Mouse (Mus musculus) limb, embryonic 12.5 days (tissue): ENCODE data around the gene Dvl2. TPM values are rescaled to one million over a fixed set of nuclear protein-coding genes. Genes with fewer than 3 reads are reported as not detected.

Experiments
- ATAC-seq: fragments of 200-750 bp; cut with Nextera tagmentation; 2 replicates; pipeline ENCODE4 v1.8.0; 2017; ENCODE audit warnings: low read depth, moderate TSS enrichment; ENCODE audit not compliant: insufficient number of reproducible peaks, insufficient read depth, low FRiP score, low TSS enrichment
- H3K27ac ChIP-seq: fragments of 300-500 bp; sonication (generic); 2 replicates; pipeline ENCODE4 v1.5.1; 2016; ENCODE audit warnings: mild to moderate bottlenecking, moderate library complexity
- H3K27me3 ChIP-seq: fragments of 300-500 bp; sonication (generic); 2 replicates; pipeline ENCODE4 v1.6.1; 2016; ENCODE audit warnings: mild to moderate bottlenecking, moderate library complexity
- H3K36me3 ChIP-seq: fragments of 300-500 bp; sonication (generic); 2 replicates; pipeline ENCODE4 v1.6.1; 2016; ENCODE audit warnings: mild to moderate bottlenecking, moderate library complexity
- H3K4me1 ChIP-seq: fragments of 300-500 bp; sonication (generic); replicated peaks from 2 replicates; pipeline ENCODE4 v1.6.1; 2016
- H3K4me2 ChIP-seq: fragments of 300-500 bp; sonication (generic); 2 replicates; pipeline ENCODE4 v1.6.1; 2016; ENCODE audit warnings: mild to moderate bottlenecking, moderate library complexity
- H3K4me3 ChIP-seq: fragments of 300-500 bp; sonication (generic); replicated peaks from 2 replicates; pipeline ENCODE4 v1.5.1; 2016; ENCODE audit warnings: mild to moderate bottlenecking
- H3K9ac ChIP-seq: fragments of 300-500 bp; sonication (generic); replicated peaks from 2 replicates; pipeline ENCODE4 v1.6.1; 2016; ENCODE audit warnings: mild to moderate bottlenecking, moderate library complexity
- H3K9me3 ChIP-seq: fragments of 300-500 bp; sonication (generic); 2 replicates; pipeline ENCODE4 v1.6.1; 2016; ENCODE audit warnings: mild to moderate bottlenecking, moderate library complexity
- WGBS: fragments of 180-500 bp; shearing (Covaris S2); methylation state at CpG from one replicate; pipeline ENCODE4 v1.1.7; 2016; 5-methylcytosine and 5-hydroxymethylcytosine counted together
- polyA plus RNA-seq: library from polyadenylated mRNA; unstranded; fragments of >200 nt; fragmentation: Nextera tagmentation; extraction: Ambion mirVana; gene quantifications from 2 replicates; pipeline ENCODE4 v1.2.1, GENCODE M21; 2016

The Dvl2 gene
- polyA plus RNA-seq, 1 experiment from 2014 or later = 69.5 TPM

DNA sequence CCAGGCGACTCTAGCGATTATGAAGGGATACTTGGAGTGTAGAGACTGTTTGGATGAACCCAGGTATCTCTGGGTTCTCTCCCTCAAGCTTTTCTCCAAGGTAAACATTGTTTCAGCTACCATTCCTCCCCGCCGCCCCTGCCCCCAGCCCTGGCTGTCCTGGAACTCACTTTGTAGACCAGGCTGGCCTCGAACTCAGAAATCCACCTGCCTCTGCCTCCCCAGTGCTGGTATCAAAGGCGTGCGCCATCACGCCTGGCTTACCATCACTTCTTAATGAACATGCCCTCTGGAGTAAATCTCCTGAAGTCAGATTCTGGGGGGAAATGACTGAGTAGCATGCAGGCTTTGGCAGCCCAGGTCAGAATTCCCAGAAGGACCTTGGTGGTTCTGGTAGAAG lies 18.2 kb upstream of the Dvl2 start, which contains the start of gene Elp5:
TSS of gene Elp5 (minus strand) at position 293 of the 400 bp plus-strand sequence.
- WGBS = 63% methylated on average over 8 of the region's 8 CpGs
- Histone ChIP-seq H3K9me3 (no peaks in the 10 kb centered on the region), H3K4me1 (peaks cover 28% of the 10 kb centered on the region), H3K9ac (peak within 1 kb of the TSS; percentile 98), H3K4me2 (peak within 1 kb of the TSS; percentile 93), H3K4me3 (peak within 1 kb of the TSS; percentile 90), H3K36me3 (peaks cover 58% of the 10 kb centered on the region), H3K27ac (peak within 1 kb of the TSS; percentile 98), H3K27me3 (no peaks in the 10 kb centered on the region)
- ATAC-seq = no peak

DNA sequence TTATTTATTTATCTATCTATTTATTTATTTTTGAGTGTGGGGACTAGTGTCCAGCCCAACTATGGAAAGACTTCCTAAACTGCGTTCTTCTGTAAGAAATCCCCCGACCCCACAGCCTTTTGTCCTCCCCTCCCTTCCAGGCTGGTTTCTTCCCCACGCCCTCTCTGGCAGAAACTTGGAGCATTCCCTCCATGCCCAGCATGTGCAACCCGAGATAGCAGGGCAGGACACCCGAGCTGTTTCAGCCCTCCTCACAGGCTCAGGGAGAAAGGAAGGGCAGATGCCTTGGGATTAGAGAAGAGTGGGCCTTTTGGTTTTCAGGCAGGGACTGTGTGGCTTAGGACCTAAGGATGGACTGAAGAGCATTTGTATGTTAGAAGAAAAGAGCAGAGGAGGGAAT lies 17.5 kb upstream of the Dvl2 start:
- peaks cover 59% of the 10 kb centered on the region for H3K36me3 ChIP-seq
- H3K9me3 ChIP-seq = no peaks in the 10 kb centered on the region
- peak overlapping the region; percentile 90 for H3K4me3 ChIP-seq
- H3K9ac ChIP-seq = peak overlapping the region; percentile 98
- H3K27ac ChIP-seq = peak overlapping the region; percentile 50; the same call in 1 of the 2 replicates
- H3K4me2 ChIP-seq = peak overlapping the region; percentile 93
- WGBS = 30% methylated on average over 5 of the region's 5 CpGs
- no peaks in the 10 kb centered on the region for H3K27me3 ChIP-seq
- no peak for ATAC-seq
- peaks cover 28% of the 10 kb centered on the region for H3K4me1 ChIP-seq

DNA sequence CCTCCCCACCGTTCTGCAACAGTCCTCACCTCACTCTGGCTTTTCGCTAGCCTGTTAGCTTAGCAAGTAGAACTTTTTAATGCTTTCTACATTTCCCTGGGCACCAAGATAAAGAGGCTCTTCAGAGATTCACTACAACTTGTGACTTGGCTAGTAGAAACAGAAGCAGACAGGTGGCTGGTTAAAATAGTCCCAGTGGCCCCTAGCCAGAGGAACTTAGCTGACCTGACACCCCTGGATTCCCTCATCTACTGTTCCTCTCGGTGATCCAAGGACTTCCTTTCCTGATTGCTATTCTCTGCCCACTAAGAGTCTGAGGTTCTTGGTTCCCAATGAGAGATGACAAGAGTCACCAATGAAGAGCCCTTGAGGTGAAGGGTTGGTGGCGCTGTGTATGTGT lies 17.0 kb upstream of the Dvl2 start:
- WGBS = 86% methylated on average over 4 of the region's 4 CpGs
- Histone ChIP-seq H3K36me3 (peaks cover 62% of the 10 kb centered on the region), H3K27ac (no peak overlapping the region), H3K9me3 (no peaks in the 10 kb centered on the region), H3K4me2 (peak overlapping the region; percentile 93), H3K4me1 (peaks cover 28% of the 10 kb centered on the region), H3K4me3 (peak overlapping the region; percentile 90), H3K27me3 (no peaks in the 10 kb centered on the region), H3K9ac (peak overlapping the region; percentile 98)
- no peak for ATAC-seq

GRCm38 (mm10) chr11:69984431-69984830 lies 16.0 kb upstream of the Dvl2 start:
- H3K36me3 ChIP-seq = peaks cover 67% of the 10 kb centered on the region
- no peak for ATAC-seq
- no peak overlapping the region for H3K4me3 ChIP-seq

DNA sequence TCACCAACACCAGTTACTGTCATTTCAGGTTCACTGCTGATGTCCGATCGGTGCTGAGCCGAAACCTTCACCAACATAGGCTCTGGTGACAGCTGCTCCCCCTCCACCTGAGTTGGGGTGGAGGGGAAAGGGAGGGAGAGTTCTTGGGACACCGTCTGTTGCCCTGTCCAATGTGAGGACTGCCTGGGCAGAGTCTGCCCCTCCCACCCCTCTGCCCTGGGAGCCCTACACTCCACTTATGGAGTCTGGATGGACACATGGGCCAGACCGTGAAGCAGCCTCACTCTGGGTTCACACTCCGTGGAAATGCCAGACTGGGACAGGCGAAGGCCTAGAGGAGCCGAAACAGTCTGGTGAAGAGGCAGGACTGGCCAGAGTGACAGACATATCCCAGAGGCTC lies 10.4 kb upstream of the Dvl2 start:
- Histone ChIP-seq H3K9me3 (no peaks in the 10 kb centered on the region), H3K4me2 (no peak overlapping the region), H3K27me3 (no peaks in the 10 kb centered on the region), H3K9ac (no peak overlapping the region), H3K4me1 (peaks cover 15% of the 10 kb centered on the region), H3K4me3 (no peak overlapping the region), H3K36me3 (peaks cover 76% of the 10 kb centered on the region), H3K27ac (peak overlapping the region; percentile 92)
- ATAC-seq = peak; percentile 50; the same call in 1 of the 2 replicates
- 93% methylated on average over 8 of the region's 8 CpGs for WGBS

More at GRCm38 (mm10) chr11:69984431-69984830, 16.0 kb upstream of the Dvl2 start:
- Histone ChIP-seq H3K27me3 (no peaks in the 10 kb centered on the region), H3K9ac (no peak overlapping the region), H3K4me1 (peaks cover 22% of the 10 kb centered on the region), H3K4me2 (no peak overlapping the region), H3K27ac (no peak overlapping the region), H3K9me3 (no peaks in the 10 kb centered on the region)
- 90% methylated on average over 8 of the region's 8 CpGs for WGBS

GRCm38 (mm10) chr11:69990850-69991691 lies 9.3 kb upstream of the Dvl2 start, which contains the start of gene Gabarap:
Gabarap (plus strand) TSS chr11:69991143.
- H3K9ac ChIP-seq = peak within 1 kb of the TSS; percentile 82
- H3K4me1 ChIP-seq = peaks cover 15% of the 10 kb centered on the region
- ATAC-seq = 0 out of 2 replicates have a peak, but pooled peaks have one; percentile 53
- H3K4me2 ChIP-seq = peak within 1 kb of the TSS; percentile 64
- H3K36me3 ChIP-seq = peaks cover 65% of the 10 kb centered on the region
- no peaks in the 10 kb centered on the region for H3K9me3 ChIP-seq
- peak within 1 kb of the TSS; percentile 63 for H3K4me3 ChIP-seq
- H3K27ac ChIP-seq = peak within 1 kb of the TSS; percentile 92
- 1% methylated on average over 40 of the region's 40 CpGs for WGBS
- H3K27me3 ChIP-seq = no peaks in the 10 kb centered on the region

- H3K4me1 ChIP-seq = peaks cover 15% of the 10 kb centered on the region
- no peaks in the 10 kb centered on the region for H3K9me3 ChIP-seq
- peak overlapping the region; percentile 63 for H3K4me3 ChIP-seq
- H3K9ac ChIP-seq = peak overlapping the region; percentile 82
- H3K36me3 ChIP-seq = peaks cover 59% of the 10 kb centered on the region
- H3K4me2 ChIP-seq = peak overlapping the region; percentile 64
- under 1% methylated on average over 15 of the region's 15 CpGs for WGBS
- H3K27me3 ChIP-seq = no peaks in the 10 kb centered on the region
- H3K27ac ChIP-seq = peak overlapping the region; percentile 92
- ATAC-seq = no peak
These were observed 8.7 kb upstream of the Dvl2 start for GRCm38 (mm10) chr11:69991711-69992110.

DNA sequence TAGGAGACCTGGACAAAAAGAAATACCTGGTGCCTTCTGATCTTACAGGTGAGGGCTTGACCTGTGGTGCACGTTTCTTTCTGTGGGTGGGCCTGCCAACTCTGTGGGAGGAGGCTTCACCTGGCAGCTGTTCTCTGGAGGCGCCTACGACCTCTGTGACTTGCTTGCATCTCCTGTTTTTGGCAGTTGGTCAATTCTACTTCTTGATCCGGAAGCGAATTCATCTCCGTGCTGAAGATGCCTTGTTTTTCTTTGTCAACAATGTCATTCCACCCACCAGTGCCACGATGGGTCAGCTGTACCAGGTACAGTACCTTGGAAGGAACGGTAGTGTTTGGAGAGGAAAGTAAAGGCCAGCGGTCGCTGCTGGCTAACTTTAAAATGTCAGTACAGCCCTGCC lies 8.0 kb upstream of the Dvl2 start:
- WGBS = 86% methylated on average over 10 of the region's 10 CpGs
- peaks cover 52% of the 10 kb centered on the region for H3K36me3 ChIP-seq
- peak overlapping the region; percentile 45 for H3K9ac ChIP-seq
- peak overlapping the region; percentile 63 for H3K4me3 ChIP-seq
- no peak overlapping the region for H3K27ac ChIP-seq
- peaks cover 15% of the 10 kb centered on the region for H3K4me1 ChIP-seq
- no peaks in the 10 kb centered on the region for H3K9me3 ChIP-seq
- H3K4me2 ChIP-seq = peak overlapping the region; percentile 64
- no peak for ATAC-seq
- H3K27me3 ChIP-seq = no peaks in the 10 kb centered on the region

GRCm38 (mm10) chr11:69992932-69993331 lies 7.5 kb upstream of the Dvl2 start:
- no peak for ATAC-seq
- WGBS = 88% methylated on average over 3 of the region's 3 CpGs
- H3K27ac ChIP-seq = no peak overlapping the region
- peaks cover 20% of the 10 kb centered on the region for H3K4me1 ChIP-seq
- H3K9ac ChIP-seq = peak overlapping the region; percentile 45; the same call in 1 of the 2 replicates
- no peaks in the 10 kb centered on the region for H3K27me3 ChIP-seq
- peak overlapping the region; percentile 63; the same call in 1 of the 2 replicates for H3K4me3 ChIP-seq
- no peaks in the 10 kb centered on the region for H3K9me3 ChIP-seq
- peaks cover 52% of the 10 kb centered on the region for H3K36me3 ChIP-seq
- H3K4me2 ChIP-seq = peak overlapping the region; percentile 64

GRCm38 (mm10) chr11:69994401-69995090 lies 5.8 kb upstream of the Dvl2 start:
- no peak for ATAC-seq
- H3K4me3 ChIP-seq = peak overlapping the region; percentile 92
- no peaks in the 10 kb centered on the region for H3K9me3 ChIP-seq
- H3K4me2 ChIP-seq = peak overlapping the region; percentile 58
- peaks cover 52% of the 10 kb centered on the region for H3K36me3 ChIP-seq
- WGBS = 82% methylated on average over 11 of the region's 11 CpGs
- H3K27me3 ChIP-seq = no peaks in the 10 kb centered on the region
- H3K9ac ChIP-seq = no peak overlapping the region
- peaks cover 33% of the 10 kb centered on the region for H3K4me1 ChIP-seq
- no peak overlapping the region for H3K27ac ChIP-seq

- Histone ChIP-seq H3K4me2 (peak within 1 kb of the TSS; percentile 58), H3K27ac (peak within 1 kb of the TSS; percentile 99), H3K4me3 (peak within 1 kb of the TSS; percentile 92), H3K9ac (peak within 1 kb of the TSS; percentile 96), H3K9me3 (no peaks in the 10 kb centered on the region), H3K4me1 (peaks cover 34% of the 10 kb centered on the region), H3K27me3 (no peaks in the 10 kb centered on the region), H3K36me3 (peaks cover 49% of the 10 kb centered on the region)
- ATAC-seq = peak; percentile 83
- under 1% methylated on average over 35 of the region's 36 CpGs for WGBS
These were observed 4.9 kb upstream of the Dvl2 start, which contains the start of gene Phf23 for GRCm38 (mm10) chr11:69995391-69995960. Phf23 (plus strand) TSS chr11:69995777.
